Mouse (Mus musculus): ENCODE measurements around the gene Lrrc36. TPM values are rescaled to one million over a fixed set of nuclear protein-coding genes. Genes with fewer than 3 reads are reported as not detected.
A peak's percentile ranks its signal among the peaks of the same experiment; 100 is the strongest.

Lrrc36 gene
- polyA plus RNA-seq, 1 experiment from 2014 or later: 0.75 TPM

DNA sequence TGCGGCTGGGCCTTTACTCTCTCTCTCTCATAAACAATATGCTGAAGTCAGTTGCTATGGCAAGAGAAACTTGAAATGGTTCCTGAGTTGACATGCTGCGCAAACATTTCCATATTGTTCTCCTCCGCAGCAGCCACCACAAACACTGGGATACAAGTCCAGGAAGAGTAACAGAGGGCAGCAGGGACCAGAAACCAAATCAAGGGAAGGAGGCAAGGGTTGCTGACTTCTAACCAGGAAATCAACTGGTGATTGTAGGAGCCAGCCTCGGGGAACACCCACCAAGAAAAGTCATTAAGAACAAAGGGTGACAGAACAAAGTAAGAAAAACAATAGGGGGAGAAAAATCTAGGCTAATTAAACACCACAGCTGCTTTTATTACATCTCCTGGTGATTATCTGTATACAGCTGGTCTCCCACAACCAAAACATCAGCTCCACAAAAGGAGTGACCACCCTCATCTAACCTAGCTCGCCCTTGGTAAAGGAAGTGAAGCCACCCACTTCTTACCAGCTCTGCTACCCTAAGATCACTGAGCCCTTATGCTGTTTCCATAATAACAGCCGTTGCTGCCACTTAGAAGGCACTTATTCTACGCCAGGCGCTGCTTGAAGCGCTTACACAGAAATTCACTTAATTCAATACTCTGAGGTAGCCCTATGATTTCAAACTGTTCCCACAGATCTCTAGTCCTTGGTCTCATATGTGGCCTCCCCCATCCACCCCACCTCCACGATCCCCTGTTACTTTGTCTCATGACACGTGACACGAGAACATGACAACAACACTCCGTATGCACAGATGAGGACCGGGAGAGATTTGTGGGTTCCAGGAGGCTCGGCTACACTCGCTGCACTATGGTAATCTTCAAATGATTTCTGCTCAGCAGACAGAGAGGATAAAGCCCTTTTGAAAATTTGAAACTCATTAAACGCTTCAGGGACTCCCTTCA, 82.3 kb downstream of the Lrrc36 start:
- ATAC-seq (ENCODE audit: low FRiP score, low read depth): 0 out of 2 replicates have a peak, but pooled peaks have one; percentile 28
- Histone ChIP-seq H3K4me3 (peak overlapping the region; percentile 67), H3K9me3 (no peaks in the 10 kb centered on the region), H3K4me1 (replicated peaks) (peaks cover 25% of the 10 kb centered on the region), H3K27me3 (no peaks in the 10 kb centered on the region), H3K4me2 (peak overlapping the region; percentile 85), H3K36me3 (no peaks in the 10 kb centered on the region), H3K9ac (peak overlapping the region; percentile 82; the same call in 1 of the 2 replicates), H3K27ac (replicated peaks) (peak overlapping the region; percentile 82)
- WGBS: 21% methylated on average over 17 of the region's 17 CpGs

DNA sequence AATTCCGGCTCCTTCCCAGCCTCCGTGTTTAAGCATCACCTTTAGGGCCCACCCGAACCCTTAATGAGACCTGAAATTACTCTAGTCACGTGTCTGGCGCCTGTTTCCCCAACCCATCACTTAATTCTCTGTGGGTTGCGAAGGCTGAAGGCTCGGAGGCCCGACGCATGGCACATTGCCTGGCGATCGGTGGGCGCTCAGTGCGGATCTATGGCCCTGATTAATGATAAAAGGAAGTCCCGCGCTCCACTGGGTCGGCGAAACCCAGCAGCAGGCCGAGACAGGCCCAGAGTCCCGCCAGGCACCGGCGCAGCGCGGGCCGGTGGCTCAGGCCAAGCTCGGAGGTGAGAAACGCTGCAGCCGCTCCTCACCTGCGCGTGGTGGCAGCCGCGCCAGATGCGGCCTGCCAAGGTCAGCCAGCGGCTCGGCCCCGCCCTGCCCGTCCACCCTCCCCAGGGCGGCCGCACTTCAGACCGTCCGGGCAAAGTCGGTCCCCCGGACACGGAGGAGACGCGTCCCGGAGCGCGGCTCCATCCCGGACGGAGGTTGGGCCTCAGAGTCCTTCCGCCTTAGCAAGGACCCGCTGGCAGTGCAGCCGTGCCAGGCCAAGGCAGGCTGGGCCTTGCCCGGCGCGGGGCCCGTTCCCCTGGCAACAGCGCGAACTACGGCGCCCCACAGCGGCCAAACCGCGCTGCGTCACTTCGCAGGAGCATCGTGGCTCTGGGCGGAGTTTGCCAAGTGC, 83.2 kb downstream of the Lrrc36 start, which contains the start of gene Zdhhc1:
Gene Zdhhc1, minus strand, starts transcription at position 464 of the 742 bp plus-strand sequence.
- H3K4me3 ChIP-seq: peak within 1 kb of the TSS; percentile 67
- H3K36me3 ChIP-seq: no peaks in the 10 kb centered on the region
- peak within 1 kb of the TSS; percentile 85 for H3K4me2 ChIP-seq
- no peaks in the 10 kb centered on the region for H3K27me3 ChIP-seq
- peak within 1 kb of the TSS; percentile 82 for H3K27ac ChIP-seq (replicated peaks)
- ATAC-seq (ENCODE audit: low FRiP score, low read depth): peak; percentile 91
- H3K9me3 ChIP-seq: no peaks in the 10 kb centered on the region
- peak within 1 kb of the TSS; percentile 82 for H3K9ac ChIP-seq
- WGBS: under 1% methylated on average over 64 of the region's 68 CpGs
- H3K4me1 ChIP-seq (replicated peaks): peaks cover 25% of the 10 kb centered on the region

DNA sequence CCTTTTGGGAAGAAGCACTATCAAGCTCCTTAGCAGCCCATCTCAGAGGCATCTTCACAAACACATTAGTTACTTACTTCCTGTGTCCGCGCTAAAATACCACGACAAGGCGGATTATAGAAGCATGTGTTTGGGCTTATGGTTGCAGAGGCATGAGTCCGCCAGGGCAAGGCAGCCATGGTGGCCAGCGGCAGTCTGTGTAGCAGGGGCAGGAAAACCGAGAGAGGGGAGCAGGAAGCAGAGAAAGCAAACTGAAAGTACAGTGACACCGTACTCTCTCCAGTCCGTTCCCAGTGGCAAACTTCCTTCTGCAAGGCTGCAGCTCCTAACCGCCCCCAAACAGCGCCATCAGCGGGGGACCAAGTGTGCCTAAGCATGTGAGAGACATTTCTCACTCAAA, 86.4 kb downstream of the Lrrc36 start:
- H3K36me3 ChIP-seq: no peaks in the 10 kb centered on the region
- no peak overlapping the region for H3K27ac ChIP-seq (replicated peaks)
- H3K4me2 ChIP-seq: no peak overlapping the region
- H3K9me3 ChIP-seq: no peaks in the 10 kb centered on the region
- H3K4me1 ChIP-seq (replicated peaks): peaks cover 22% of the 10 kb centered on the region
- no peak overlapping the region for H3K4me3 ChIP-seq
- no peak for ATAC-seq (ENCODE audit: low FRiP score, low read depth)
- WGBS: 74% methylated on average over 12 of the region's 12 CpGs
- no peak overlapping the region for H3K9ac ChIP-seq
- no peaks in the 10 kb centered on the region for H3K27me3 ChIP-seq

- H3K9ac ChIP-seq: no peak overlapping the region
- no peak overlapping the region for H3K27ac ChIP-seq (replicated peaks)
- H3K4me3 ChIP-seq: no peak overlapping the region
- no peaks in the 10 kb centered on the region for H3K27me3 ChIP-seq
- 86% methylated on average over 3 of the region's 3 CpGs for WGBS
- no peak overlapping the region for H3K4me2 ChIP-seq
- no peaks in the 10 kb centered on the region for H3K9me3 ChIP-seq
- ATAC-seq (ENCODE audit: low FRiP score, low read depth): no peak
- peaks cover 6% of the 10 kb centered on the region; the same call in 1 of the 2 replicates for H3K4me1 ChIP-seq (replicated peaks)
- no peaks in the 10 kb centered on the region for H3K36me3 ChIP-seq
These were observed 91.2 kb downstream of the Lrrc36 start for GRCm38 (mm10) chr8:105504617-105505016.

- H3K36me3 ChIP-seq: no peaks in the 10 kb centered on the region
- H3K4me1 ChIP-seq (replicated peaks): peaks cover 6% of the 10 kb centered on the region; the same call in 1 of the 2 replicates
- no peak overlapping the region for H3K4me2 ChIP-seq
- 82% methylated on average over 6 of the region's 6 CpGs for WGBS
- no peak overlapping the region for H3K9ac ChIP-seq
- no peak for ATAC-seq (ENCODE audit: low FRiP score, low read depth)
- no peaks in the 10 kb centered on the region for H3K27me3 ChIP-seq
- H3K4me3 ChIP-seq: no peak overlapping the region
- H3K27ac ChIP-seq (replicated peaks): no peak overlapping the region
- H3K9me3 ChIP-seq: no peaks in the 10 kb centered on the region
These were observed 93.6 kb downstream of the Lrrc36 start for GRCm38 (mm10) chr8:105506977-105507376.

DNA sequence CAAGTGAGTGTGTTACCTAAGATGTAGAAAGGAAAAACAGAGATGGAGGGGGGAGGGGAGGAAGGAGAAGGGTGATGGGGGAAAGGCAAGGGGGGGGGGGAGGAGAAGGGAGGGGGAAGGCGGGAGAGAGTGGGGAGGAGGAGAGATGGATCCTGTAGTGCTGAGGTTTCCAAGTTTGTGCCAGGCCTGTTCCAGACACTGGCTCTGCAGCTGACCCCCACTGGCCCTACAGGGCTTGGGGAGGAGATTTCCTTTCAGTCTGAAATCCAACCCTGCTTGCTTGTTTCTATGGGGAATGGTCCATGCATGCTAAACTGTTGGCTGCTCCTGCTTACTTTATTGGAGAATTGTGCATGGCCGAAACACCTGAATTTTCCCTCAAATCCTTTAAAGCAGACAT, 95.4 kb downstream of the Lrrc36 start:
- H3K4me2 ChIP-seq: no peak overlapping the region
- peak overlapping the region; percentile 30; the same call in 1 of the 2 replicates for H3K27ac ChIP-seq (replicated peaks)
- WGBS: 56% methylated on average over 1 of the region's 2 CpGs
- no peaks in the 10 kb centered on the region for H3K36me3 ChIP-seq
- no peaks in the 10 kb centered on the region for H3K9me3 ChIP-seq
- H3K4me1 ChIP-seq (replicated peaks): peaks cover 6% of the 10 kb centered on the region; the same call in 1 of the 2 replicates
- no peak overlapping the region for H3K4me3 ChIP-seq
- no peak overlapping the region for H3K9ac ChIP-seq
- H3K27me3 ChIP-seq: no peaks in the 10 kb centered on the region
- ATAC-seq (ENCODE audit: low FRiP score, low read depth): no peak

DNA sequence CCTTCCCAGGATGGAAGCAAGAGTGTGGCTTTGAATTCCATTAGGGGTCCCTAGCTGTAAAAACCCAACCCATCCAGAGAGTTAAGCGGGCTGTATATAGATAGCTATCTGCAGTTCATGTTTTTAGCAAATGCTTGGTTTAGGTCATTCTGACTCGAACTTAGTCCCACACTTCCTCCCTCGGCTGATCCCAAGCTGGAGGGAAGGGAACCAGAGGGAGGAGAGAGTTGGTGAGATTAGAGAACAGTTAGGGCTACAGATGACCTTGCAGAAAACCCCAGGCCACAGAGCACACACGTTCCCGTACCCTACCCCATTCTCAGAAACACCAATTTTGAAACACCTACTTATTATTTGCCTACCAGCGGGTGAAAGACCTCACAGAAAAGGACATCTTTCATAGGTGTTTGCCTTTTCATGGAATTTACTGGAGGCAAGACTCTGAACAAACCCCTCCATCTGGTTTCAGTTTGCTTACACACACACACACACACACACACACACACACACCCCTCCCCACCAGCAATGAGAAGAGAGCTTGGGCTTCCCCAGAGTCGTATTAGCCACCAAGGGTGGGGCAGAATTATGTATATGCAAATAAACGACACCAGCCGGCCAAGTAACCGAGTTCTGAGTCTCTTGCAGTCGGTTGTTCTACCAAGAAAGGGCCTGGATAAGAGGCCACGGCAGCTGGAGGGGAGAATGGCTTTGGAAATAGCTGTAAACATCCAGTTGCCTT, 96.8 kb downstream of the Lrrc36 start:
- Histone ChIP-seq H3K4me3 (no peak overlapping the region), H3K9ac (no peak overlapping the region), H3K36me3 (no peaks in the 10 kb centered on the region), H3K27ac (replicated peaks) (no peak overlapping the region), H3K27me3 (no peaks in the 10 kb centered on the region), H3K4me1 (replicated peaks) (peaks cover 6% of the 10 kb centered on the region; the same call in 1 of the 2 replicates), H3K4me2 (no peak overlapping the region), H3K9me3 (no peaks in the 10 kb centered on the region)
- WGBS: 58% methylated on average over 12 of the region's 12 CpGs
- no peak for ATAC-seq (ENCODE audit: low FRiP score, low read depth)

Other genes starting within 250 kb of the Lrrc36 start
- gene Cbfb, start 242.9 kb upstream of the Lrrc36 start, polyA plus RNA-seq (2015; fragmentation: Nextera tagmentation; extraction: Ambion mirVana): 28.8 and 29.0 TPM in 2 replicates
- 28.5 and 29.2 TPM in 2 replicates for gene D230025D16Rik, start 188.4 kb upstream of the Lrrc36 start, polyA plus RNA-seq (2015; fragmentation: Nextera tagmentation; extraction: Ambion mirVana)
- gene B3gnt9, start 158.4 kb upstream of the Lrrc36 start, polyA plus RNA-seq (2015; fragmentation: Nextera tagmentation; extraction: Ambion mirVana): 9.9 TPM in 2 replicates
- 18.3 and 19.3 TPM in 2 replicates for gene Tradd, start 149.0 kb upstream of the Lrrc36 start, polyA plus RNA-seq (2015; fragmentation: Nextera tagmentation; extraction: Ambion mirVana)
- 1.3 and 1.6 TPM in 2 replicates for gene Fbxl8, start 148.9 kb upstream of the Lrrc36 start, polyA plus RNA-seq (2015; fragmentation: Nextera tagmentation; extraction: Ambion mirVana)
- 0.54 and 0.76 TPM in 2 replicates for gene Hsf4, start 143.8 kb upstream of the Lrrc36 start, polyA plus RNA-seq (2015; fragmentation: Nextera tagmentation; extraction: Ambion mirVana)
- gene Nol3, start 137.4 kb upstream of the Lrrc36 start, polyA plus RNA-seq (2015; fragmentation: Nextera tagmentation; extraction: Ambion mirVana): 5.2 and 5.7 TPM in 2 replicates
- 124 and 146 TPM in 2 replicates for gene 4931428F04Rik, start 123.7 kb upstream of the Lrrc36 start, polyA plus RNA-seq (2015; fragmentation: Nextera tagmentation; extraction: Ambion mirVana)
- 11.6 and 14.2 TPM in 2 replicates for gene Exoc3l, start 117.5 kb upstream of the Lrrc36 start, polyA plus RNA-seq (2015; fragmentation: Nextera tagmentation; extraction: Ambion mirVana)
- 44.0 and 51.0 TPM in 2 replicates for gene E2f4, start 115.9 kb upstream of the Lrrc36 start, polyA plus RNA-seq (2015; fragmentation: Nextera tagmentation; extraction: Ambion mirVana)
- gene Elmo3, start 108.0 kb upstream of the Lrrc36 start, polyA plus RNA-seq (2015; fragmentation: Nextera tagmentation; extraction: Ambion mirVana): 1.3 and 1.5 TPM in 2 replicates
- 0.80 and 0.85 TPM in 2 replicates for gene Lrrc29, start 87.3 kb upstream of the Lrrc36 start, polyA plus RNA-seq (2015; fragmentation: Nextera tagmentation; extraction: Ambion mirVana)
- gene Tmem208, start 87.2 kb upstream of the Lrrc36 start, polyA plus RNA-seq (2015; fragmentation: Nextera tagmentation; extraction: Ambion mirVana): 132 and 143 TPM in 2 replicates
- gene Fhod1, start 65.6 kb upstream of the Lrrc36 start, polyA plus RNA-seq (2015; fragmentation: Nextera tagmentation; extraction: Ambion mirVana): 0.69 and 0.87 TPM in 2 replicates
- 11.8 and 13.8 TPM in 2 replicates for gene Slc9a5, start 64.7 kb upstream of the Lrrc36 start, polyA plus RNA-seq (2015; fragmentation: Nextera tagmentation; extraction: Ambion mirVana)
- gene Plekhg4, start 40.3 kb upstream of the Lrrc36 start, polyA plus RNA-seq (2015; fragmentation: Nextera tagmentation; extraction: Ambion mirVana): 2.2 and 2.8 TPM in 2 replicates
- gene Kctd19, start 69 bp upstream of the Lrrc36 start, polyA plus RNA-seq (2015; fragmentation: Nextera tagmentation; extraction: Ambion mirVana): not detected in 2 replicates
- gene Tppp3, start 58.0 kb downstream of the Lrrc36 start, polyA plus RNA-seq (2015; fragmentation: Nextera tagmentation; extraction: Ambion mirVana): 197 and 207 TPM in 2 replicates
- gene Zdhhc1, start 83.3 kb downstream of the Lrrc36 start, polyA plus RNA-seq (2015; fragmentation: Nextera tagmentation; extraction: Ambion mirVana): 39.8 and 41.9 TPM in 2 replicates
- gene Hsd11b2, start 105.2 kb downstream of the Lrrc36 start, polyA plus RNA-seq (2015; fragmentation: Nextera tagmentation; extraction: Ambion mirVana): 7.2 and 9.7 TPM in 2 replicates
- 222 and 231 TPM in 2 replicates for gene Atp6v0d1, start 152.5 kb downstream of the Lrrc36 start, polyA plus RNA-seq (2015; fragmentation: Nextera tagmentation; extraction: Ambion mirVana)
- gene Ripor1, start 191.7 kb downstream of the Lrrc36 start, polyA plus RNA-seq (2015; fragmentation: Nextera tagmentation; extraction: Ambion mirVana): 35.2 and 39.3 TPM in 2 replicates
- 100 and 101 TPM in 2 replicates for gene Ctcf, start 223.0 kb downstream of the Lrrc36 start, polyA plus RNA-seq (2015; fragmentation: Nextera tagmentation; extraction: Ambion mirVana)
- gene Agrp, start 223.8 kb downstream of the Lrrc36 start, polyA plus RNA-seq (2015; fragmentation: Nextera tagmentation; extraction: Ambion mirVana): 0.56 and 0.80 TPM in 2 replicates

Data from hindbrain, embryonic 15.5 days (tissue).